Mouse (Mus musculus) embryonic stem cell, embryonic (primary cell): ENCODE data around the gene Plcb1.

Experiments used
- CTCF ChIA-PET, 4 experiments: fragments of 300-600 bp in 2 of 4; fragments of 350-600 bp in 2 of 4; sonication (Branson Sonifier 250); formaldehyde crosslinking; loops; one replicate each; lab custom pipeline; 2022; ENCODE audit warnings: inconsistent platforms in 2 of 4; lab: Charles Lee
- POLR2A ChIA-PET, 4 experiments: fragments of 300-600 bp in 2 of 4; fragments of 350-600 bp in 2 of 4; sonication (Branson Sonifier 250); formaldehyde crosslinking; loops; one replicate each; lab custom pipeline; 2022; ENCODE audit warnings: antibody characterized with exemption in 4 of 4, inconsistent platforms in 1 of 4; lab: Charles Lee

The Plcb1 gene

DNA sequence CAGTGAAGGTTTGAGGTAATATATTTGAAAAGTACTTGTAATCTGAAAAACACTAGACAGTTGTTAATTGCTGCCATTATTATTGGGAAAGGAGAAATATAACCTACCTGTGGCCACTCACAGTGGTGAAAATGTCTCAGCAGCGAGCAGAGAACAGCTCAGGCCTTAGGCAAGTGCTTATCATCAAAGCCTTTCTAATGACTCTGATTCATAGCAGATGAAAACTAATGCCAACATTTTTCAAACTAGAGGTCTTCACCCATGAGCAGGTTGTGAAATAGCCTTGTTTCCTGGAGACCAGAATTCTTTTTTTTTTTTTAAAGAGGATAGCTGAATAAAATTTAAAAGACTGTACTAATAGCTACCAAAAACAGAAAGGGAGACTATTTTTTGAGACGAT lies 105.3 kb downstream of the Plcb1 start:
- CTCF ChIA-PET = interaction anchor here in 1 of 4 experiments (0.6 kb wide), 2 partner anchors 46 to 291 kb away, joined by 3 to 8 read pairs; no protein-coding TSS in a partner anchor
- POLR2A ChIA-PET = no interaction called here

DNA sequence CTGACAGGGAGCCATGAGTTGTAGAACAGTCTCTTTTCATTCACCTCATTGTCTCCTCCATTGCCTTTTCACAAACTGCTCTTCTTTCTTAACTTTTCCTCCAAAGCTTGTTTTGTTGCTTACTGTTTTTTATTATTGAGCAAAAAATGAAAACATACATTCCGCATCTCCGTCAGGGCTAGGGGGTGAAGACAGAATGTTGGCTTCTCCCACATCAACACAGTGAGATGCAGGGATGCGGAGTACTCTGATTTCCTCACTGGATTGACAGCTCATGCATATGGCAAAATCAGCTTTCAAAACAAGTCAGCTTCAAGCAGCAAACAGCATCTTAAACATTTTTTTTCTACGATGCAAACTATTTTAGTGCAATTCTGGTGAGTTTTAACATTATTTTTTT lies 108.9 kb downstream of the Plcb1 start:
- CTCF ChIA-PET = no interaction called here
- POLR2A ChIA-PET = no interaction called here

DNA sequence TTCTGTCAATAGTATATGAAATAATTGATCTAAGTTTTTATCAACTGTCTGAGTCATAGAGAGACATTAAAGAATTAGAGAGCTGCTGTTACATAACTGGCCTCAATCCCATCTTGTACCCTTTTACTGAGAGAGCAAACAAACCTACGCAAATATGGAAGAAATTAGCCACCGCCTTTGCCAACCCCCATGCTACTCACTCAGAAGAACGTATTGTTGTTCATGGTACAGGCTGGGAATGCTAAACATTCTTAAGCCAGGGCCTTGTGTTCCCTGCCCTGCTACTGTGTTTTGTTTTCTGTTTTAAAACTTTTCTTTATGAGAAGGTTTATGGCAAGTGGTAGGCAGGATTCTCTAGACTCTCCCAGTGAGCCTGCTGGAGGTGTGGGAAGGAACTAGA lies 110.3 kb downstream of the Plcb1 start:
- CTCF ChIA-PET = no interaction called here
- POLR2A ChIA-PET = no interaction called here

DNA sequence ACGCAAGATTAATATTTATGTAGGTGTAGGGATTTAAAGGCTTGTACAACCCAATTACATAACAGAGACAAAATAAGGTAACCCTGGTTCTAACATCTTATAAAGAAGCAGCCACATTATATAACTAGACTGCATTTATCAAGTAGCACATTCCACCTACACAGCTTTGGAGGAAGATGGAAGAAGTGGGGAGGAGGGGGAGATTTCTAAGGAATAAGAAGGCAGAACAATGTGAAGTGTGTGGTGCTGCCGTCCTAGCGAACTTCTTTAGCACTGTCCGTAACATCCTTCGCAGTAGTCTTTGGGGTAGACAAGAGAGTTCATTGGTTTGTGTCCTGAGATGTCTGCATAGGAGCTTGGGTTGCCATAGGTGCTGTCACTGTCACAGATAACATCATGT lies 111.2 kb downstream of the Plcb1 start:
- CTCF ChIA-PET = no interaction called here
- POLR2A ChIA-PET = no interaction called here

DNA sequence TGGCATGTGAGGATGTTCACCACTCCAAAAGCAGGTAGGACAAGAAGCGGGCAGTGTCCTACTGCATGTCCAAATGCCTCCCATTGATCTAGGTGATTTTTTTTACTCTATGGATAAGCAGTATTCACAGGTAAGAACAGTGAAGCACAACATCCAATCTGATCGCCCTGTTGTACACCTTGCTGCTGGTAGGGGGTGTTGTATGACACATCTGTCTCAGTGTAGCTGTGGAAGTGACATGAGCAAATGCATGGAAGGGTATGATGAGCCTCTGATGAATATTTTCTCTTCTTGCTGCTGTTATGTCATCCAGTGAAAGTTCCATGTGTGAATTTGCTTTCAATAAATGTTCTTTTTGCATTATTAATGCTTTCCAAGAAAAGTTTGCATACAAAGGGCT lies 115.7 kb downstream of the Plcb1 start:
- ChIA-PET POLR2A (no interaction called here), CTCF (no interaction called here)

DNA sequence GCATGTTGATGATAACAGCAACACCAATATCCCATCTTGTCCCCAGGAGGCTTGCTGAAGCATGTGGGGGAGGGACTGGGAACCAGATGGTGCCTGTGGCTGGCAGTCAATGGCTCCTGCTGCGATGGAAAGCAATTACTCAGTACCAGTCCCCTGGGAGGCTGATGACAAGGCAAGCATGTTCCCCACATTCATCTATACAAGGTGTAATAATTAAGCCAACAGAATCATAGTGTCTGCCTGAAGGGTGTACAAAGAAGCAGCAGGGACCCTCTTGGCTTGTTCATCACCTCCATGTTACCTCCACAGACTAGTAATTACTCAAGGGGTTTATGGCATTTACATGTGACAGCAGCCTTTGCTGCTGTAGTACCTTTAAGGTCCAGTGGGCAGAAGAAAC lies 125.0 kb downstream of the Plcb1 start:
- ChIA-PET CTCF (no interaction called here), POLR2A (interaction anchor here in 1 of 4 experiments (0.6 kb wide), 1 partner anchor 9 kb away, joined by 3 read pairs; no protein-coding TSS in a partner anchor)

DNA sequence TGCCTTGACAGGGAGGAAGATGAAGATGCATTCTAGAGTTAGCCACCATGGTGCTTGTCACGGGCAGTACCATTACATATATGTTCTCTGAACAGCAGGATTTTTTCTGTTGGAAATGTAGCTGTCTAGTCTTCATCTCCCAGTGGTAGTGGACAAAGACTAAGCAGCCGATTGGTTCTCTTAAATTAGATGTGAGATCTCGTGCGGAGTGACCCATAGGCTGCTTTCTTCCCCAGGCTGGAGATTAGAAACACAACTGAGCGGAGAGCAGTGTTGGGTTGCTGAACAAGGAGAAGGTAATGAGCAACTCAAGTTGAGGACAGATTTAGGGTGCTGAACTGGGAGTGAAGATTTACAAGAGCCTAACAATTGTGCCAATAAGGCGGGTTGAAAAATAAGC lies 125.5 kb downstream of the Plcb1 start:
- ChIA-PET CTCF (no interaction called here), POLR2A (interaction anchor here in 1 of 4 experiments (0.6 kb wide), 1 partner anchor 9 kb away, joined by 3 read pairs; no protein-coding TSS in a partner anchor)

DNA sequence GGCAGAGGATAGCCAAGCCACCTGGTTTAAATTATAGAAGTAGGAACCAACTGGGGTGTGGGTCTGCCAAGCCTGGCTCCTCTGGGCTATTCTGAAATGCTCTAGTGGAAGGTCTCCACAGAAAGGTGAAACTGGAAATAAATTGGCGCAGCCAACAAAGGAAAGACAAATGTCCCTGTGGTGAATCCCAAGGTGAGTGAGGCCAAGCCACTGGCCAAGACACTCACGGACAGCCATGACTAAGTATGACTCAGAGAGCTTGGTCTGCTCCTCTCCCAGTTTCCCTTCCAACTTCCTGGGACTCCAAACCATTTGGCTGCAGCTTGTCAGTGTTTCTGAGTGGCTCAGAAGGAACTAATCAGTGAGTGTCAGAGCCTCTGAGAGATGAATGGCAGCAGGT lies 126.7 kb downstream of the Plcb1 start:
- ChIA-PET CTCF (no interaction called here), POLR2A (no interaction called here)

DNA sequence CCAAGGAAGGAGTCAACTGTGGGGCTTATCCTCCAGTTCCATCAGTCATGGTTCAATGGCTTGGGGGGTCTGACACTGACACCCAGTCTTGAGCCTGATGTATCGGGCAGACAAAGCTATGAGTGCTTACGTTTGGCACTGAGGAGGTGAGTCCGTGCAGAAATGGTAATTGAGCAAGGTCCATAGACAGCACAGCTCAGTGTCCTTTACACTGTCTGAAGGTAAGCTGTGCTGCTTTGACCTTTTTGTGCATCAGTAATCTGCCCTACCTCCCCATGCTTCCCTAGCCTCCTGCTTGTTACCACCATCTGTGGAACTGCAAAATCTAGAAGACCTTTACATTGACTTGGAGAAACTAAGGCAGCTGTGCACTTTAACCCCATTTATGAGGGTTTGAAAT lies 127.7 kb downstream of the Plcb1 start:
- CTCF ChIA-PET = no interaction called here
- POLR2A ChIA-PET = no interaction called here

DNA sequence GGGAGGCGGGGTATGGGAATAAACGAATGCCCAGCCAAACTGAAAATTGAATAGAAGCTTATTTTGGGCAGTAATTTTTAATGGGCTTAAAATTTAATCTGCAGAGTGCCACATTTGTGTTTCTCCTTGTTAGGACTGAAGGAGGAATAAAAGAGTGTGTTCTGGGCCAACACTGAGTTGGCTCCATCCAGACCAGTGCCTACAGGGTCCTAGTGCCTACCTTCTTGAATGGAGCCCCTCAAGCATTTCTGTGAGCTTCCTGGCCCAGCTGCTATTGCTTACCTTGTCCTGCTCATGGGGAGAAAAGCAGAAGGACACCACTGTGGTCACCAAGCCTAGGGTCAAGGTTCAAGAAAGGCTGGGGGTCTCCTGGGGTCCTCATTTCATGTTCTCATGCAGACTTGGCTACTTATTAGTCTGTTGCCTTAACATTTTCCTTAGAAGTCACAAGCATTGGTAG lies 128.3 kb downstream of the Plcb1 start:
- ChIA-PET POLR2A (no interaction called here), CTCF (no interaction called here)

DNA sequence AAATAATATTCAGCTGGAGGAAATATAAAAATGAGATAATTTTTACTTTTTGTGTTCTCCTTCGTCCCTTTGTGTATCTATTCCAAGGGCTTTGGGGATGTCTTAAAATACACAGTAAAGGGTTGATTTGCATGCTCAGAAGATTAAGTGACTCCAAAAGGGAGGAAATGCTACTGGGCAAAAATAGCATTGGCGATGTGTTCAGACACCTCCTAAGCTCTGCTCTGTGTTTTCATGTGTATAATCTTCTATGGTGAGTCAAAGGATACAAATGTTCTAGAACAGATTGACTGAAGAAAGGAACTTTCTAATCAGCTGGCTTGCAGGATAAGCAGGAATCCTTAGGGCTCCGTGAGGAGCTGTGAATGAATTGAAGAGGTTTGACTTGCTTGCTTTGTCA lies 129.2 kb downstream of the Plcb1 start:
- ChIA-PET POLR2A (no interaction called here), CTCF (no interaction called here)

DNA sequence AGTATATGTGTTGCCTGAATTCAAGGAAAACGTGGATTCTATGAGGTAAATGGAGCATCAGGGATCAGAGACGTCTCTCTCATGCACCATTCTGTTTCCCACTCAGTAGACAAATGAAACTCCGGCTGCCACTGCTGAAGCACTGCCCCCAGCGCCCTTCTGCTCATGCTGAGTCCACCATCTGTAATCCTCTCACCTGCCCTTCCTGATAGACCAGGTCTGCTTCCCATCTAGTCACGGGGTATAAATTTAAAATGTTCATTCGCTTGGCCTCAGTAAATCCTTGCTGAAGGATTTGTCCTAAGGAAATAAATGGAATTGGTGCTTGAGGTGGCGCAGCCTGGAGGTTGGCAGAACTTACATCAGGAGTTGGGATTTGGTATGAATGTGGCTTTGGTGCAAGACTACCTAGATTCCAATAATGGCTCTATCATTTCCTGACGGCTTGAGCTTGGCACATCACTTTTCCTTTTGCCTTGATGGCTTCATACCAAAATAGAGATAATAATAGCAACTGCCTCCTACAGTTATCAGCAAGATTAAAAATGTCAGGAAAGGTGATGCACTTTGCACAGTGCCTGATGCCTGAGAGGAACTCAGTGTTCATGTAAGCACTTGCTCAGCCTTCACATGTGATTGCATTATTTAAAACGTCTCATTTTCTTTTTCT lies 134.9 kb downstream of the Plcb1 start:
- POLR2A ChIA-PET = interaction anchor here in 1 of 4 experiments (0.7 kb wide), 2 partner anchors 9 to 21 kb away, joined by 3 to 4 read pairs; no protein-coding TSS in a partner anchor
- CTCF ChIA-PET = no interaction called here

DNA sequence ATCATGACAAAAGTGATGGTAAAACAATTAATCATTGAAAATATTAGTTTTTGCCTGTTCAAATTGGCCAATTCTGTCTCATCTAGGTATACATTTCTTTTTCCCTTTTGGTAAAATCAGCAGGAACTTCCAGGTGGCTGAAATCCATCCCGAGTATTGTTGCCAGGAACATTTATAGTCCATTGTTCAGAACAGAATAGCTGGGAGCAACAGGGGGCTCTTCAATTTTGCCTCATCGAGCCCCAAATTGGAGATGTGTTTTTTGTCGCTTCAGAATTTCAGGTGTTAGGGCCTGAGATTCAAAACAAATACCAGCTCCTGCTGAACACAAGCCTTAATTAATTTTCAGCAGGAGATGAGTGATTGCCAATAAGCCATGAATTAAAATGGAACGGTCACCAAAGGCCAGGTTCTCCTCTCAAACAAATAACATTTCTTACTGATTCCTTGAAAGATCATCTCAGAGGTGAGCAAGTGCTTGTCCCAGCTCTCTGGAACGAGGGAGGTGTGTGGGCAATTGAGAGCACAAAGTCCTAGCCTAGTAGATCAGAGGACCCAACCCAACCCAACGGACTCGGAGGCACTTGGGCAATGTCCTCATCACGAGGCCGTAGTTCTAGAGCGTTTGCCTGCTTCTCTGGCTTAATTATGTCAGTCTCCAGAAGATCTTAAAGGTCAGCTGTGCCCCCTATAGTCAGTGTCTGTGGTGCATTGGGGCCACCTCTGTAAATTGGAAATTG lies 136.9 kb downstream of the Plcb1 start:
- CTCF ChIA-PET = no interaction called here

DNA sequence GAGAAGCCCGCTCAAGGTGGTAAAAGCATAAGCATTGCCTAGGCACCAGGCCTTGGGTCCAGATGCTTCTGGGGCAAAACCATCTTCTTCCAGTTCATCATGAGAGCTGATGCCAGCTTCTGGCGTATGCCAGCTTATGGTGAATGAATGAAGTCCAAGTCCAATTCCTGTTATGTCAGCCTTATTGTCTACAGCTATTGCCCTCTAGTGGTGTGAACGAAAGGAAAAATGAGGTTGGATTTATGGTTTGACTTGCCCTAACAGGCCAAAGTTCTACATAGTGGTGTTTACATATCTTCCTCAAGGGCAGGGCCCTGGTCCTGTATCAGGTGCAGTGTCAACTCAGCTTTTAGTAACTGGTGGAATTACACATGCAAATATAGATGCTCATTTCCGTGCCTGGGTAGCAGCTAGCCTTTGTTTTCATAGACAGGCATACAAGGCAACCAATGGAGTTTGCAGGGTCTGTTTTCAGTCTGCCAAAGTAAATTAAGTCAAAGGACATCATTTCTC lies 138.3 kb downstream of the Plcb1 start:
- ChIA-PET CTCF (no interaction called here), POLR2A (no interaction called here)

More for the DNA sequence above, 136.9 kb downstream of the Plcb1 start:
- POLR2A ChIA-PET = no interaction called here

DNA sequence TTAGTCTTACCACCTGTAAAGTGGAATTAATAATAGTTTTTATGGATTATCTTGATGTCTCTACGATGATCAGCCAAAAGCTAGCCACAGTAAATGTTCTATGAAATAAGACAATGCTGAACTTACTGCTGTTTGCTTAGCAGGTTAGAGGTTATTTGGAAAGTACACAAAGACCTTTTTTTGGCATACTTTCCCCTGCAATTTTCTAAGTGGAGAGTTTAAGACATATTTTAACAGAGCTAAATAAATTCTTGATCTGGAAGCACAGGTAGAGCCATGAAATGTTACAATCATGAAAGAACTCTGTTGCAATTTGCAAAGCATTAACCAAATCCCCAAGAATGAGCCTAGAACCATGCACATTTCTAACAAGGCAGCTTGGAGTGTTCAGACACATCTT lies 140.4 kb downstream of the Plcb1 start:
- CTCF ChIA-PET = no interaction called here

DNA sequence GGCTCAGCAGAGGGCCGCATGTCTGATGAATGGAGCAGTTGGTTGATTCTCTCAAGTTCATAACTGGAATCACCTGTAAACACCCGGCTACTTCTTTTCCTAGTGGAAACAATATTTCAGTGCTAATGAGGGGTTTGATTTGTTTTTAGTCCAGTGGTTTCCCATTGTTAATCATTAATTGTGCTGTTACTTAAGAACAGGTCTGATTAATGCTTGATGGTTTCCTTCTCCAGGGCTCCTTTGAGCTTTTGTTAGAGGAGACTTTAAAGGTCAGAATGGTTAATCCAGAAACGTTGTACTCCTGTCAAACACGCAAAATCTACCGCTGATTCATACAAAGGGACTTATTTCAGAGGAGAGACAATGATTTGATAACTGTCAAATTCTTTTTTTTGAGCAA lies 141.2 kb downstream of the Plcb1 start:
- ChIA-PET CTCF (no interaction called here), POLR2A (no interaction called here)

More for the DNA sequence above, 140.4 kb downstream of the Plcb1 start:
- POLR2A ChIA-PET = no interaction called here

DNA sequence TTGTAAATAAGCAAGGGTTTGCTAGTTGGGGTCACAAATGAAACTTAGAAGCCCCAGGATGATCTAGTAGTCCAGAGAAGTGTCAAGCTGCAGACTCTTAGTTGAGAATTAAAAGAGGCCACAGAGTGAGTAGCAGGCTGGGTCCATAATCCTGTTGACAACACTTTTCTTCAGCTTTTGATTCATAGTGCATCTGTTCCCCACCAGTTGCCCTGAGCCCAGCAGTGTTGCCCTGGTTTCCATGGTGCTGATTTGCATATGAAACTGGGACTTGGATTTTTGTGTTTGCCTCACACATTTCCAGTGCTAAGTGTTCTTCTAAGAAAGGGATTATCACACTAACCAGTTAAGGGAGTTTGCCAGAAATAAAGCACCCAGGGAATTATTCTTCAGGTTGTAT lies 143.6 kb downstream of the Plcb1 start:
- CTCF ChIA-PET = no interaction called here
- POLR2A ChIA-PET = no interaction called here

DNA sequence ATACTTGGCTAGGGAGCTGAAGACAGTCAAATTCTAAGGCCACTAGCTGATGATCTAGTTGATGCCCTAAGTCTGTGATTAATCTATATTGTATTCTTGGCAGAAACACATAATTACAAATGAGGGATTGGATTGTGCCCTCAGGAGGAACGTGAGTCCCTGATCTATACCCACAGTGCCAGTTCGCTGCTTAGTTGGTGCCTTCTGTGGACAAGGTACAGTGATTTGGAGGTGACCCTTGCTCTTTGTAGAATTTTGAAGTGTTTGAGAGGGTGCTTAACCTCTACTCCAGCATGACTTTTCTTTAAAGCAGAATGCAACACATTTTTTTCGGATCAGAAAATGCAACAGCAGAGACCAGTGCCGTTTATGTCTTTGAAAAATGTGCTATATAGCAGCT lies 145.1 kb downstream of the Plcb1 start:
- ChIA-PET CTCF (no interaction called here), POLR2A (no interaction called here)

DNA sequence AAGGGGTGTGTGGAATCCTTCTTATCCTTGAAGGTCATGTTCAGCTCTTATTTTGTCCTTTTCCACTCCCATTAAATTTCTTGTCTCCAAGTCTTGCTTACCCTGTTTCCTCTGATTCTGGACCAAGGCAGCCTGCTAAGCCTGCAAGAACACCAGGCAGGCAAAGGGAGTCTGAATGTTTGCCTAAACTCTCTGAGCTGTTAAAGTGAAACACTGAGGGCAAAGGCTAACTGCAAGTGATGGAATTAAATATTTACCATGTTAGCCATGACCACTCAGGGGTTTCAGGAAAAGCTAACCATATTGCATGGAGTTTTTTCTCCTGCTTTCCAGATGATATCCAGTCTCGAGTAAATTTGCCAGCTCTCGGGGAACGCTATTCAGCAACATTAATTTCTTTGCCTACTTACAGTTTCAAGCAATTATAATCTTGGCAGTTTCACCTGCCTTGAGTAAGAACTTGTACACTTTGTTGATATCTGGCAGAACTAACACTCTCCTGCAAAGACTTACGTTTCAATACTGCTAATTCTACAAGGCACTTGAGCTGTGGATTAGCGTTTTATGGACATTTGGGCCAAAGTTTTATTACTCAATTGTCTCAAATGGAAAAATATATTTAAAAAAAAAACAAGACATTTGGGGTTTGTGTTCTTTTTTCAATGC lies 146.0 kb downstream of the Plcb1 start:
- POLR2A ChIA-PET = no interaction called here
- CTCF ChIA-PET = no interaction called here

DNA sequence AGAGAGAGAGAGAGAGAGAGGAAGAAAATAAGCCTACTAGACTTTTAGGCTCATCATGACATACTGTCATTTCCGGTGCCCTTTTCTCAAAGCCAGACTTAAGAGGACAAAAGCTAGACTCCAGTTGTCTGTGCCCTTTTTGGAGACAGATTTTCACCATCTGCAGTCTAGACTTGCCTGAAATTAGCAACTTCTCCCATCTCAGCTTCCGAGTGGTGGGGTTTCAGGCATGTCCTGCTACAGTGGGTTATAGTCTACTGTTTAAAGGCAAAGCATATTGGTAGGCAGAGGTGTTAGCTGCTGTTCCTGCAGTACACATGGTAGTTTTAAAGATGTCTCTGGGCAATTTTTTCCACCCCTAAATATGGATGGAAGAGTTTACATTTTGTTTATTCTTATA lies 149.6 kb downstream of the Plcb1 start:
- POLR2A ChIA-PET = no interaction called here

More for the DNA sequence above, 149.6 kb downstream of the Plcb1 start:
- CTCF ChIA-PET = no interaction called here
